Mouse (Mus musculus) stomach, postnatal 0 days (tissue): ENCODE measurements around the gene Rnf182.

Experiments
- CTCF ChIP-seq: IDR thresholded peaks from 2 replicates; pipeline ENCODE4 v1.5.1; 2016; ENCODE audit warnings: antibody characterized with exemption, low read depth, mild to moderate bottlenecking, moderate library complexity
- EP300 ChIP-seq: optimal IDR thresholded peaks from 2 replicates; pipeline ENCODE3; 2016; ENCODE audit warnings: antibody characterized with exemption

GRCm38 (mm10) chr13:43600967-43601366, 14.5 kb upstream of the Rnf182 start:
- TF ChIP-seq CTCF (no peak), EP300 (no peak)
